Mouse (Mus musculus) stomach, embryonic 15.5 days (tissue): ENCODE data around the gene Mms19. TPM values are rescaled to one million over a fixed set of nuclear protein-coding genes. Genes with fewer than 3 reads are reported as not detected.
A peak's percentile ranks its signal among the peaks of the same experiment; 100 is the strongest.

ENCODE experiments used
- ATAC-seq: fragments of 200-750 bp; cut with Nextera tagmentation; 2 replicates; pipeline ENCODE4 v1.8.0; 2017; ENCODE audit warnings: low read depth, moderate number of reproducible peaks, moderate TSS enrichment; ENCODE audit not compliant: insufficient read depth, low FRiP score
- H3K27ac ChIP-seq: fragments of 300-500 bp; sonication (generic); 2 replicates; pipeline ENCODE4 v1.5.1; 2015; ENCODE audit warnings: mild to moderate bottlenecking, inconsistent platforms
- H3K27me3 ChIP-seq: fragments of 300-500 bp; sonication (generic); replicated peaks from 2 replicates; pipeline ENCODE4 v1.6.1; 2015; ENCODE audit warnings: inconsistent platforms
- H3K36me3 ChIP-seq: fragments of 300-500 bp; sonication (generic); 2 replicates; pipeline ENCODE4 v1.6.1; 2015; ENCODE audit warnings: inconsistent platforms
- H3K4me1 ChIP-seq: fragments of 300-500 bp; sonication (generic); 2 replicates; pipeline ENCODE4 v1.6.1; 2015; ENCODE audit warnings: inconsistent platforms
- H3K4me2 ChIP-seq: fragments of 300-500 bp; sonication (generic); 2 replicates; pipeline ENCODE4 v1.6.1; 2015; ENCODE audit warnings: mild to moderate bottlenecking, inconsistent platforms
- H3K4me3 ChIP-seq: fragments of 300-500 bp; sonication (generic); replicated peaks from 2 replicates; pipeline ENCODE4 v1.5.1; 2015; ENCODE audit warnings: inconsistent platforms
- H3K9ac ChIP-seq: fragments of 300-500 bp; sonication (generic); 2 replicates; pipeline ENCODE4 v1.6.1; 2015; ENCODE audit warnings: inconsistent platforms
- H3K9me3 ChIP-seq: fragments of 300-500 bp; sonication (generic); 2 replicates; pipeline ENCODE4 v1.6.1; 2016; ENCODE audit warnings: inconsistent platforms
- WGBS: fragments of 180-500 bp; shearing (Covaris S2); methylation state at CpG from one replicate; pipeline ENCODE4 v1.1.7; 2015; 5-methylcytosine and 5-hydroxymethylcytosine counted together
- polyA plus RNA-seq: library from polyadenylated mRNA; unstranded; fragments of >200 nt; fragmentation: Nextera tagmentation; extraction: Ambion mirVana; gene quantifications from 2 replicates; pipeline ENCODE4 v1.2.1, GENCODE M21; 2015

Mms19 gene
- polyA plus RNA-seq, 1 experiment from 2014 or later, result 28.2 TPM

DNA sequence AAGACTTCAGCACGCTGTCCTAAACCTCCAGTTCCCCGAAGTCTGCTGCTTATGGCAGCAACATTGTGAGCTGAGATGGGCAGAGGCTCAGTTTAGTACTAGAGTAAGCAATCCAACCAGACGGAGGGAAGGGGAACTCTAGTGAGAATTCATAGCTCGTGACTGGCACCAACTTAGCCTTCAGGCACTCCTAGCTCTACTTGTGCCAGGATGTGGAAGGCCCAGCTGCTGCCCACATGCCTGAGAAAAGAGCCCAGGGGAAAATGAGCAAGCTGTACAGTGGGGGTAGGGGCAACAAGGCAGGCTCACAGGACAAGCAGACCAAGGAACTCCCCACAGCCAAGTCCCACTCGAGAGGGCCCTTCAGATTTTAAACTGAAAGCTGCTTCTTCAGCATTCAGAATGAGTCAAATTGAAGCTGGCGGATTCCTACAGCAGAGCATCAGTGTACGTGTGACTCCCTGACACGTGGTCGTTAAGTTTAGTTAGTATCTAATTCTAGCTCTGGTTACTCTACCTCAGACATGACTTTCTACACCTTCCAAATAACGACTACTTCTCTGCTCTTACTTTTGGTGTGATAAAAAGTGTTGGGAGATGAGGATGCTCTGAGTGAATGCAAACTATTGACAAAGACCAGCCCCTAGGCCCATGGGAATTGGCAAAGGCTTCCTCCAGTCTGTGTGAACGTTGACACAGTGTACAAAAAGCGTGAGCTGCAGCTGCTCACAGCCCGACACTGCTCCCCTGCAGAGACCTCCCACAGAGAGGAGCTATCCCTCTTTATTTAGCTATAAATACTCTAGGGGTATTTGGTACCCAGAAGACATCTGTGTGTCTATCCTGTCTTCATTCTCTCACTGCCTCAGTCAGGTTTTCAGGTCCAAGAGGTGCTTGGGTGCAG is 6.8 kb downstream of the Mms19 start:
- Histone ChIP-seq H3K27me3 (no peaks in the 10 kb centered on the region), H3K27ac (no peak overlapping the region), H3K9me3 (no peaks in the 10 kb centered on the region), H3K4me1 (no peaks in the 10 kb centered on the region), H3K36me3 (peaks cover 3% of the 10 kb centered on the region; the same call in 1 of the 2 replicates), H3K4me3 (no peak overlapping the region), H3K9ac (no peak overlapping the region), H3K4me2 (no peak overlapping the region)
- no peak for ATAC-seq
- 61% methylated on average over 13 of the region's 13 CpGs for WGBS

- Histone ChIP-seq H3K4me3 (no peak overlapping the region), H3K27me3 (no peaks in the 10 kb centered on the region), H3K9me3 (no peaks in the 10 kb centered on the region), H3K9ac (no peak overlapping the region), H3K4me2 (no peak overlapping the region), H3K4me1 (no peaks in the 10 kb centered on the region), H3K27ac (no peak overlapping the region), H3K36me3 (peaks cover 27% of the 10 kb centered on the region)
- no peak for ATAC-seq
- 89% methylated on average over 7 of the region's 7 CpGs for WGBS
These were observed 11.3 kb downstream of the Mms19 start for GRCm38 (mm10) chr19:41969618-41970017.

GRCm38 (mm10) chr19:41953574-41953973 is 27.4 kb downstream of the Mms19 start:
- ATAC-seq, result no peak
- H3K27me3 ChIP-seq, result no peaks in the 10 kb centered on the region
- peaks cover 47% of the 10 kb centered on the region for H3K36me3 ChIP-seq
- H3K4me2 ChIP-seq, result no peak overlapping the region
- H3K4me3 ChIP-seq, result no peak overlapping the region
- 96% methylated on average over 3 of the region's 3 CpGs for WGBS
- H3K9me3 ChIP-seq, result no peaks in the 10 kb centered on the region
- no peak overlapping the region for H3K9ac ChIP-seq
- H3K4me1 ChIP-seq, result no peaks in the 10 kb centered on the region
- H3K27ac ChIP-seq, result no peak overlapping the region

DNA sequence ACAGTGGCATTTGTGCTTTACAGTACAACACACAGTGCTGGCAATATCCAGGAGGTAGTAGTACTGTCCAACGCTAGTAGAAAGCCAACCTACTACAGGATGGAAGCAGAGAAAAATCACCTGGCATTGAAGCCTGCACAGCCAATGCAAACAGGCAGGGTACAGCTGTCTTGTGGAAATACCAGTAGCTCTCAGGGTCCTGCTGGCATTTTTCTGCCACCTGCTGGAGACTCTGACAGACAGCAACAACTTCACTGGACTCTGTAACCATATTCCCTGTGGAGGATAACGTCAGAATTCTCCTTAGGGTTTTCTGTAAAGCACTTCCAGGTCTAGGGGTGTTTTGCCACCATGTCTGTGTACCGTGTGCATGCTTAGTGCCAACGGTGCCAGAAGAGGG is 28.7 kb downstream of the Mms19 start:
- peaks cover 45% of the 10 kb centered on the region for H3K36me3 ChIP-seq
- no peaks in the 10 kb centered on the region for H3K9me3 ChIP-seq
- no peak overlapping the region for H3K9ac ChIP-seq
- H3K4me3 ChIP-seq, result no peak overlapping the region
- no peak for ATAC-seq
- no peak overlapping the region for H3K27ac ChIP-seq
- H3K4me2 ChIP-seq, result no peak overlapping the region
- no peaks in the 10 kb centered on the region for H3K27me3 ChIP-seq
- no peaks in the 10 kb centered on the region for H3K4me1 ChIP-seq
- WGBS, result 72% methylated on average over 4 of the region's 4 CpGs

DNA sequence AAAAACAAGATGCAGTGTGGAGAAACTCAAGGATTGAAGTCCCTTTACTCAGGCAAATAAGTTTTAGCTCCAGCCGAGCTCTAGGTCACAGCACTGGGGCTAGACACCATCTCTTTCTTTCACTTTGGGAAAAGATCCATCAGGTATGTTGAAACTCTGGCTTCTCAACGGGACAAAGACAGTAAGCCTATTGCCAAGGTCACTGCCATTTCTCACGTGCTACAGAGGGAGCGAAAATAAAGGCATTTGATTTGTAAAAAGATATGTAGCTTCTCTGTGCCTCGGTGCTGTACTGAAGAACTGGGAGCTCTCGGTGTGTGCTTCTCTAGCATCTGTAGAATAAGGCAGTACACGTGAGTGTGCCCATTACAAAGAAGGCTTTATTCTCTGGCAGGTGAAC is 37.1 kb downstream of the Mms19 start:
- 85% methylated on average over 7 of the region's 7 CpGs for WGBS
- H3K36me3 ChIP-seq, result peaks cover 65% of the 10 kb centered on the region

DNA sequence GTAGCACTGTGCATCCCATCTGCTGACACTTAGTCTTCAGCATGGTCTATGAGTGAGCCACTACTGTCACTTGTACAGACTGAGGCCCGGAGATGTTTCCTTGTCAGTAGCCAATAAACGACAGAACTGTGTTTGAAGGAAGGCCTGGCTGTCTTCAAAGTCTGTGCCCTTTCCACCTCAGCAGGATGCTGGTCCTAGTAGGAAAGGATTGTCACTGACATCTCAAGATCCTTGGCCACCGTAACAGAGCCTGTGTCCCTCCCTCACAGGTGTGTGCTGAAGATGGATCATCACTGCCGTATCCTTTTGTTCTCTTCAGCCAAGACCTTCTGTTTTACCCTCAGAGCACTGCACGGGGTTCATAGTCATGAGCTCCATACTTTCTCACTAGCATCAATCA is 42.4 kb downstream of the Mms19 start:
- Histone ChIP-seq H3K4me3 (no peak overlapping the region), H3K4me2 (no peak overlapping the region), H3K36me3 (peaks cover 38% of the 10 kb centered on the region), H3K9ac (no peak overlapping the region), H3K9me3 (no peaks in the 10 kb centered on the region), H3K4me1 (peaks cover 7% of the 10 kb centered on the region), H3K27me3 (no peaks in the 10 kb centered on the region), H3K27ac (no peak overlapping the region)
- no peak for ATAC-seq
- 89% methylated on average over 5 of the region's 5 CpGs for WGBS

More for the DNA sequence above, 37.1 kb downstream of the Mms19 start:
- Histone ChIP-seq H3K4me3 (no peak overlapping the region), H3K9me3 (no peaks in the 10 kb centered on the region), H3K9ac (no peak overlapping the region), H3K4me2 (no peak overlapping the region), H3K27ac (no peak overlapping the region), H3K4me1 (no peaks in the 10 kb centered on the region), H3K27me3 (no peaks in the 10 kb centered on the region)
- no peak for ATAC-seq

- Histone ChIP-seq H3K9me3 (no peaks in the 10 kb centered on the region), H3K27me3 (no peaks in the 10 kb centered on the region), H3K27ac (no peak overlapping the region), H3K36me3 (peaks cover 23% of the 10 kb centered on the region), H3K4me2 (no peak overlapping the region), H3K4me1 (peaks cover 7% of the 10 kb centered on the region), H3K4me3 (no peak overlapping the region), H3K9ac (no peak overlapping the region)
- WGBS, result 76% methylated on average over 1 of the region's 1 CpGs
- ATAC-seq, result no peak
These were observed 45.0 kb downstream of the Mms19 start for GRCm38 (mm10) chr19:41935921-41936320.

DNA sequence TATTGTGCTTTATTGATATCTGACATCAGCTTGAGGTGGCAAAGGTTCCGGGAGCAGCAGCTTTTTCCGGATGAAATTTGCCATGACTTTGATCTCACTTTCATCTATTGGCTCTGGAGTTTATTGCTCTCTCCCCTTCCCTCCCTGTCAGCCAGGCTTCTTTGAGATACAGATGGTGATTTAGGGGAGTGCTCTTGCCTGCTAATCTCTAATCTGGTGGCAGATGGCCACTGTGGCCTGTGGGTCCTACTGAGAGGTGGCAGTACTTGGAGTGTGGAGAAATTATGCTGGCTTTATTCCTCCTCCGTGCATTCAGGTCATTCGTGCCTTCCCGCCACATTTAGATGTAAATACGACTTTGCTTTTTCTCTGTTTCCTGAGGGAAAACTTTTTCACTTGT is 46.8 kb downstream of the Mms19 start:
- no peaks in the 10 kb centered on the region for H3K9me3 ChIP-seq
- peaks cover 7% of the 10 kb centered on the region for H3K4me1 ChIP-seq
- peak overlapping the region; percentile 79 for H3K9ac ChIP-seq
- no peaks in the 10 kb centered on the region for H3K27me3 ChIP-seq
- H3K4me3 ChIP-seq, result peak overlapping the region; percentile 80
- WGBS, result 30% methylated on average over 6 of the region's 6 CpGs
- H3K27ac ChIP-seq, result no peak overlapping the region
- H3K36me3 ChIP-seq, result peaks cover 13% of the 10 kb centered on the region
- peak overlapping the region; percentile 67 for H3K4me2 ChIP-seq
- ATAC-seq, result no peak

DNA sequence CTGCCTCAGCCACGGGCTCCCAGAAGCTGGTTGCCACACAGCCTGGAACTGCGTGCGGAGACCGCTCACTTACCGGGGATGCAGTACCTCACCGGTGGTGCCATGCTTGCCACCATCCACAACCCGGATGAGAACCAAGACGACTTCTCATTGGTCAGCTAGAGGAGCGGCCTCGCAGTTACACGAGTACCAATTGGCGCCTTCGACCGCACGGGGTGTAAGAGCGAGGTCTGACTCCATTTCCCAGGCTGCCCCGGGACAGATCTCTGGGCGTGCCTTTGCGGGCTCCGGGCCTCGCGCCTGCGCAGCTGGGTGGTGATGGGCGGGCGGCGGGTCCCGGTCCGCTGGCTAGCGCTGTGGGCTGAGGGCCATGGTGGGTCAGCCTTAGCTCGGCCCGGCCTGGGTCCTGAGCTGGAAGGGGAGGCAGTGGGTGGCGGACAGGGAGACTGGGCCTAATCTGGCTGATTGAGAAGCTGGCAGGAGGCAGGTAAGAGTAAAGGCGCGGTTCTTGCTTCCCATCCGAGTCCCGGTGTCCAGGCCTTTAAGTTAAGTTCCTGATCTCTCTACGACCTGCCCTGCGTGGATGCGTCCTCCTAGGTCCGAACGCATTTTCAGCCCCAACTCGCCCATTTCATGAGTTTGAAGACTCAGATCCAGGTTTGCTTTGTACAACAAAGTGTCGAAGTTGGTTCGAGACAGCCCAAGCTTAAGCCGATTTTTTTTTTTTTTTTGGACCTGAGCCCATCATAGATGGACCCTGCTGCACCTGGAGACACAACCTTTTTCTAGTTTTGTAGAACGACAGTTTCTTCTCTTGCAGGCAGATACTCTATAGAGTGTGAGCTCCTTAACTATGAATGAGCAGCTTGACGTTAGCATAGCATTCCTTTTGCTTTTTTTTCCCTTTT is 47.5 kb downstream of the Mms19 start, which contains the start of the genes Exosc1 and Zdhhc16:
Gene Exosc1 (minus strand): TSS at position 245 of the 908 bp plus-strand sequence.
Gene Zdhhc16 (plus strand): TSS at position 302 of the 908 bp plus-strand sequence.
- H3K36me3 ChIP-seq, result peaks cover 8% of the 10 kb centered on the region; the same call in 1 of the 2 replicates
- peak within 1 kb of the TSS; percentile 79 for H3K9ac ChIP-seq
- H3K27ac ChIP-seq, result peak within 1 kb of the TSS; percentile 17
- H3K4me3 ChIP-seq, result peak within 1 kb of the TSS; percentile 80
- WGBS, result under 1% methylated on average over 47 of the region's 47 CpGs
- no peaks in the 10 kb centered on the region for H3K9me3 ChIP-seq
- peak within 1 kb of the TSS; percentile 75 for H3K4me2 ChIP-seq
- ATAC-seq, result peak; percentile 100
- H3K27me3 ChIP-seq, result no peaks in the 10 kb centered on the region
- H3K4me1 ChIP-seq, result peaks cover 7% of the 10 kb centered on the region

GRCm38 (mm10) chr19:41932686-41933085 is 48.3 kb downstream of the Mms19 start:
- Histone ChIP-seq H3K4me2 (peak overlapping the region; percentile 75), H3K36me3 (peaks cover 3% of the 10 kb centered on the region; the same call in 1 of the 2 replicates), H3K4me3 (peak overlapping the region; percentile 80), H3K9ac (peak overlapping the region; percentile 57), H3K4me1 (peaks cover 7% of the 10 kb centered on the region), H3K27ac (peak overlapping the region; percentile 17; the same call in 1 of the 2 replicates), H3K9me3 (no peaks in the 10 kb centered on the region), H3K27me3 (no peaks in the 10 kb centered on the region)
- WGBS, result 1% methylated on average over 28 of the region's 28 CpGs
- 0 out of 2 replicates have a peak, but pooled peaks have one; percentile 2 for ATAC-seq

GRCm38 (mm10) chr19:41920412-41921067 is 60.4 kb downstream of the Mms19 start:
- Histone ChIP-seq H3K9me3 (no peaks in the 10 kb centered on the region), H3K4me1 (no peaks in the 10 kb centered on the region), H3K27ac (no peak overlapping the region), H3K4me2 (no peak overlapping the region), H3K4me3 (no peak overlapping the region), H3K27me3 (no peaks in the 10 kb centered on the region), H3K36me3 (peaks cover 32% of the 10 kb centered on the region), H3K9ac (no peak overlapping the region)
- 67% methylated on average over 5 of the region's 5 CpGs for WGBS
- no peak for ATAC-seq
